Comparison of ENCODE assay signal across 8 mouse cellular contexts in genomic region chr4:155721668-155722083, GRCm38 (mm10). TPM values are rescaled to one million over a fixed set of nuclear protein-coding genes. Genes with fewer than 3 reads are reported as not detected.
DNase-seq lines count a peak whose midpoint lies in the region; ATAC-seq lines count a peak whose summit lies in the region.

No protein-coding gene starts in this region.

- H3K4me2 ChIP-seq in neural tube, embryonic 11.5 days (ENCODE audit: low read depth), result no peak overlapping the region
- no peak overlapping the region for H3K4me2 ChIP-seq in lung, embryonic 16.5 days (ENCODE audit: low read depth, low read length)

- H3K4me1 ChIP-seq in neural tube, embryonic 11.5 days (ENCODE audit: control insufficient read depth, insufficient read depth, low read length), result no peaks in the 10 kb centered on the region
- no peaks in the 10 kb centered on the region for H3K4me1 ChIP-seq in lung, embryonic 16.5 days (replicated peaks; ENCODE audit: control insufficient read depth, insufficient read depth, low read length)

- DNase-seq in cerebellum, adult 18-20 months, result peak; percentile 56 to 65
- DNase-seq in neural tube, embryonic 11.5 days (ENCODE audit: low spot score), result peak; percentile 22
- DNase-seq in neural tube, embryonic 10.5 days (ENCODE audit: extremely low spot score, low spot score), result no peak
- no peak for DNase-seq in right cerebral cortex, postnatal 36 days (ENCODE audit: low spot score in 2 of 2)

- no peak; the same call in 1 of the 2 replicates for ATAC-seq in cerebellum, adult (ENCODE audit: insufficient number of reproducible peaks, low FRiP score, low TSS enrichment)
- no peak; the same call in 1 of the 2 replicates for ATAC-seq in neural tube, embryonic 11.5 days (ENCODE audit: insufficient read depth, low FRiP score, low TSS enrichment)
- peak; percentile 69 for ATAC-seq in erythroblast, adult 5-6 weeks (replicated peaks; ENCODE audit: low FRiP score, poor library complexity, severe bottlenecking)
- peak; percentile 43; the same call in 1 of the 2 replicates for ATAC-seq in lung, embryonic 16.5 days (ENCODE audit: low read depth)
- ATAC-seq in frontal cortex, adult (ENCODE audit: low TSS enrichment), result no peak

- H3K27me3 ChIP-seq in neural tube, embryonic 11.5 days (ENCODE audit: control insufficient read depth, insufficient read depth, low read length), result no peaks in the 10 kb centered on the region
- no peaks in the 10 kb centered on the region for H3K27me3 ChIP-seq in lung, embryonic 16.5 days (ENCODE audit: control insufficient read depth, insufficient read depth, low read depth, low read length)

- no peaks in the 10 kb centered on the region for H3K9me3 ChIP-seq in neural tube, embryonic 11.5 days (ENCODE audit: control insufficient read depth, low read length)
- H3K9me3 ChIP-seq in lung, embryonic 16.5 days (ENCODE audit: control insufficient read depth, low read length), result no peaks in the 10 kb centered on the region

- no peak overlapping the region for H3K4me3 ChIP-seq in neural tube, embryonic 11.5 days (ENCODE audit: low read depth, low read length)
- H3K4me3 ChIP-seq in lung, embryonic 16.5 days (ENCODE audit: low read length), result no peak overlapping the region

- 77% methylated on average over 4 of the region's 4 CpGs for WGBS in neural tube, embryonic 11.5 days
- 64% methylated on average over 4 of the region's 4 CpGs for WGBS in lung, embryonic 16.5 days

- no peak overlapping the region for H3K27ac ChIP-seq in neural tube, embryonic 11.5 days (ENCODE audit: low read depth, low read length)
- H3K27ac ChIP-seq in lung, embryonic 16.5 days (ENCODE audit: low read length), result no peak overlapping the region

- no peaks in the 10 kb centered on the region for H3K36me3 ChIP-seq in neural tube, embryonic 11.5 days (ENCODE audit: control insufficient read depth, insufficient read depth, low read length)
- peaks cover 12% of the 10 kb centered on the region for H3K36me3 ChIP-seq in lung, embryonic 16.5 days (ENCODE audit: control insufficient read depth, insufficient read depth, low read length)

- H3K9ac ChIP-seq in neural tube, embryonic 11.5 days (ENCODE audit: low read length), result no peak overlapping the region
- no peak overlapping the region for H3K9ac ChIP-seq in lung, embryonic 16.5 days (ENCODE audit: low read length)

RNA-seq across cellular contexts. Expression of gene Tmem240, which starts 12.9 kb away (rescaled TPM):
- 0.64 and 1.3 TPM in 2 replicates for polyA plus RNA-seq in neural tube, embryonic 11.5 days (2014; fragmentation: Nextera tagmentation; extraction: Ambion mirVana)
- 0.19 TPM in 1 of 2 replicates, not detected in the other for total RNA-seq in erythroblast, adult 5-6 weeks (2015; ENCODE audit: low replicate concordance)
- total RNA-seq in erythroblast, adult 5-6 weeks (2017; ENCODE audit: low replicate concordance), result not detected in 2 replicates
- 0.15 and 0.29 TPM in 2 replicates for polyA plus RNA-seq in lung, embryonic 16.5 days (2015; fragmentation: Nextera tagmentation; extraction: Ambion mirVana)

RNA-seq across cellular contexts. Expression of gene Ssu72, which starts 17.1 kb away (rescaled TPM):
- polyA plus RNA-seq in neural tube, embryonic 11.5 days (2014; fragmentation: Nextera tagmentation; extraction: Ambion mirVana), result 154 and 158 TPM in 2 replicates
- 35.9 and 37.1 TPM in 2 replicates for total RNA-seq in erythroblast, adult 5-6 weeks (2015; ENCODE audit: low replicate concordance)
- total RNA-seq in erythroblast, adult 5-6 weeks (2017; ENCODE audit: low replicate concordance), result 28.3 and 43.4 TPM in 2 replicates
- 139 and 148 TPM in 2 replicates for polyA plus RNA-seq in lung, embryonic 16.5 days (2015; fragmentation: Nextera tagmentation; extraction: Ambion mirVana)

RNA-seq across cellular contexts. Expression of gene Fndc10, which starts 27.5 kb away (rescaled TPM):
- polyA plus RNA-seq in neural tube, embryonic 11.5 days (2014; fragmentation: Nextera tagmentation; extraction: Ambion mirVana), result 2.2 and 2.7 TPM in 2 replicates
- not detected in 2 replicates for total RNA-seq in erythroblast, adult 5-6 weeks (2015; ENCODE audit: low replicate concordance)
- total RNA-seq in erythroblast, adult 5-6 weeks (2017; ENCODE audit: low replicate concordance), result 0.09 TPM in 1 of 2 replicates, not detected in the other
- polyA plus RNA-seq in lung, embryonic 16.5 days (2015; fragmentation: Nextera tagmentation; extraction: Ambion mirVana), result 1.3 and 1.4 TPM in 2 replicates

RNA-seq across cellular contexts. Expression of gene Atad3a, which starts 39.2 kb away (rescaled TPM):
- 92.4 and 101 TPM in 2 replicates for polyA plus RNA-seq in neural tube, embryonic 11.5 days (2014; fragmentation: Nextera tagmentation; extraction: Ambion mirVana)
- 4.6 and 14.0 TPM in 2 replicates for total RNA-seq in erythroblast, adult 5-6 weeks (2015; ENCODE audit: low replicate concordance)
- total RNA-seq in erythroblast, adult 5-6 weeks (2017; ENCODE audit: low replicate concordance), result 11.9 and 17.4 TPM in 2 replicates
- polyA plus RNA-seq in lung, embryonic 16.5 days (2015; fragmentation: Nextera tagmentation; extraction: Ambion mirVana), result 68.4 and 73.3 TPM in 2 replicates

RNA-seq across cellular contexts. Expression of gene Mib2, which starts 52.7 kb away (rescaled TPM):
- 13.3 and 14.5 TPM in 2 replicates for polyA plus RNA-seq in neural tube, embryonic 11.5 days (2014; fragmentation: Nextera tagmentation; extraction: Ambion mirVana)
- total RNA-seq in erythroblast, adult 5-6 weeks (2015; ENCODE audit: low replicate concordance), result 0.77 and 0.84 TPM in 2 replicates
- 2.1 and 3.2 TPM in 2 replicates for total RNA-seq in erythroblast, adult 5-6 weeks (2017; ENCODE audit: low replicate concordance)
- polyA plus RNA-seq in lung, embryonic 16.5 days (2015; fragmentation: Nextera tagmentation; extraction: Ambion mirVana), result 27.8 and 31.9 TPM in 2 replicates

Comparison
In these comparisons a context has a peak if more than half of its experiments do, and no peak if none do; other contexts are left out.
1. DNase-seq: peak in cerebellum, adult 18-20 months (2 of 2) and neural tube, embryonic 11.5 days (single experiment); none in neural tube, embryonic 10.5 days (single experiment) and right cerebral cortex, postnatal 36 days (0 of 2).
2. ATAC-seq: peak in erythroblast, adult 5-6 weeks (single experiment) and lung, embryonic 16.5 days (single experiment); none in cerebellum, adult (single experiment), neural tube, embryonic 11.5 days (single experiment) and frontal cortex, adult (single experiment).